In the genomic region with DNA sequence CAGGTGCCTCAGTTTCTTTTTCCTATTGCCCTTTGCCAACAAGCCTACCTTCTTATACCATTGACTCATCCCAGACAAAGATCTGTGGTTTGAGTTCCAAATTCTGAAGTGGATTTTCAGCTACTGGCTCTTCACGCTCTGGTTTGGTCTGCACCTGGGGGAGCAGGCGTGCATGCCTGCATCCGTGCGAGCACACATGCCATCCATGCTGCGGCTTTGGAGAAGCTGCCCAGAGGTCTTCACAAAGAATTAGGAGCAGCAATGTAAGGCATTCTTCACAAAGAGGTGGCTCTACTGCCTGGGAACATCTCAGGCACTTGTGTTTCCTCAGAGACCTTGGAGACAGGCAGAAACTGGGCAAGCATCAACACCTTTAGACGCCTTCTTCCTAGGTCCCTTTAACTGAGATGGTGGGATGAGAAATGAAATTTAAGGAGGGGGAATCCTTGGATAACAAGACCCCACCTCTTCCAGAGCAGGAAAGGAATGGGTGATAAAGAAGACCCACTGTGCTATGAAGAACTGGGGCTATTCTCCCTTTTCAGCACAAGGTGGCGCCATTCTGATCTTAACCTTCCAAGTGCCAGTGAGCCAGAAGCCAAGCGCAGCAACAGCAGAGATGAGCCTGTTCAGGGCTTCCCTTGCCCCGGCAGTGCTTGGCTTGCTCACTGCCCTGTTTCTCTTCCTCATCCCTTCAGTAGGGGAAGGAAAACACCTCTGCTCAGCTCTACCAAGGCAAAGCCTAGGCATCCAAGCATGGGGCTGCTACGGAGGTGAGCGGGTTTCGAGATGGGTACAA, we compare ENCODE assay signal across 9 mouse cellular contexts.
A peak's percentile ranks its signal among the peaks of the same experiment; 100 is the strongest.
DNase-seq lines count a peak whose midpoint lies in the region; TF ChIP-seq lines count a peak whose summit lies in the region.
"Had no signal": no experiment of that assay in that cellular context is flagged by ENCODE, and none has a peak within 500 bp of the region (broad histone marks: within the 10 kb centered on the region; RNA-seq: fewer than 3 reads in every experiment).

No protein-coding gene starts in this region.

- no peaks in the 10 kb centered on the region for H3K27me3 ChIP-seq in spleen, adult 2 months (ENCODE audit: control insufficient read depth, insufficient read depth, low read length)
- H3K27me3 ChIP-seq in forebrain, embryonic 10.5 days (ENCODE audit: poor library complexity, severe bottlenecking): no peaks in the 10 kb centered on the region; the same call in 1 of the 2 replicates
- H3K27me3 ChIP-seq: embryonic facial prominence, embryonic 15.5 days had no signal

- TF ChIP-seq POLR2A in spleen, adult 2 months (IDR thresholded peaks at IDR 0.05; ENCODE audit: low read depth, low read length): no peak
- TF ChIP-seq POLR2A in brain, embryonic 14.5 days (IDR thresholded peaks at IDR 0.05; ENCODE audit: borderline replicate concordance, extremely low read depth, insufficient read depth, insufficient read length, poor library complexity, severe bottlenecking): no peak

- no peak overlapping the region for H3K4me3 ChIP-seq in spleen, adult 2 months (ENCODE audit: extremely low read depth, insufficient read depth, insufficient read length)
- no peak overlapping the region for H3K4me3 ChIP-seq in forebrain, embryonic 10.5 days
- H3K4me3 ChIP-seq: embryonic facial prominence, embryonic 15.5 days had no signal

- TF ChIP-seq CTCF in spleen, adult 2 months (IDR thresholded peaks at IDR 0.05; ENCODE audit: extremely low read depth, insufficient read depth, insufficient read length, insufficient replicate concordance): peak; percentile 57; the same call in 1 of the 2 replicates
- peak; percentile 82 for TF ChIP-seq CTCF in brain, embryonic 14.5 days (IDR thresholded peaks at IDR 0.05; ENCODE audit: borderline replicate concordance, extremely low read depth, insufficient read depth, insufficient read length)

- no peaks in the 10 kb centered on the region for H3K36me3 ChIP-seq in spleen, adult 2 months (ENCODE audit: control insufficient read depth, insufficient read depth, low read length)
- H3K36me3 ChIP-seq in forebrain, embryonic 10.5 days (replicated peaks): peaks cover 32% of the 10 kb centered on the region

- no peak overlapping the region for H3K27ac ChIP-seq in spleen, adult 2 months (ENCODE audit: insufficient read depth, low read length)
- peak overlapping the region; percentile 40; the same call in 1 of the 2 replicates for H3K27ac ChIP-seq in forebrain, embryonic 10.5 days
- H3K27ac ChIP-seq: embryonic facial prominence, embryonic 15.5 days had no signal

- WGBS in spleen, adult 2 months: 71% methylated on average over 12 of the region's 12 CpGs
- 63% methylated on average over 12 of the region's 12 CpGs for WGBS in forebrain, embryonic 10.5 days

- intact Hi-C loops in heart, postnatal 10 days (cut with DNase I): loop anchor here (1.0 to 10.0 kb wide), 3 partner anchors 97 to 358 kb away; partner anchors contain the start of gene Spata20

- H3K9me3 ChIP-seq in forebrain, embryonic 10.5 days: no peaks in the 10 kb centered on the region
- H3K9me3 ChIP-seq: embryonic facial prominence, embryonic 15.5 days had no signal

- H3K4me1 ChIP-seq in spleen, adult 2 months (ENCODE audit: control insufficient read depth, insufficient read depth, insufficient read length): no peaks in the 10 kb centered on the region
- H3K4me1 ChIP-seq in forebrain, embryonic 10.5 days: peaks cover 49% of the 10 kb centered on the region

- peak; percentile 31 to 34 for DNase-seq in spleen, adult 2 months (ENCODE audit: low read depth in 1 of 2, low spot score in 2 of 2)
- DNase-seq in spleen, adult 12 weeks (ENCODE audit: low spot score): no peak
- peak; percentile 90 for DNase-seq in brain, embryonic 14.5 days (ENCODE audit: low read depth)
- DNase-seq in forebrain, embryonic 10.5 days (ENCODE audit: extremely low spot score, low spot score): peak; percentile 62
- peak; percentile 71 to 79 for DNase-seq in heart, postnatal 10 days
- peak; percentile 59 for DNase-seq in left cerebral cortex, adult 11 months (ENCODE audit: low spot score)
- peak; percentile 85 for DNase-seq in mesoderm, embryonic 11.5 days (ENCODE audit: low read depth, low spot score)
- peak; percentile 55 for DNase-seq in right cerebral cortex, postnatal 4 days
